Mouse (Mus musculus): ENCODE results near the gene Hhatl. TPM values are rescaled to one million over a fixed set of nuclear protein-coding genes. Genes with fewer than 3 reads are reported as not detected.

Hhatl gene
- 103 and 119 TPM in 2 replicates for polyA plus RNA-seq (2015; fragmentation: Nextera tagmentation; extraction: Ambion mirVana)

DNA sequence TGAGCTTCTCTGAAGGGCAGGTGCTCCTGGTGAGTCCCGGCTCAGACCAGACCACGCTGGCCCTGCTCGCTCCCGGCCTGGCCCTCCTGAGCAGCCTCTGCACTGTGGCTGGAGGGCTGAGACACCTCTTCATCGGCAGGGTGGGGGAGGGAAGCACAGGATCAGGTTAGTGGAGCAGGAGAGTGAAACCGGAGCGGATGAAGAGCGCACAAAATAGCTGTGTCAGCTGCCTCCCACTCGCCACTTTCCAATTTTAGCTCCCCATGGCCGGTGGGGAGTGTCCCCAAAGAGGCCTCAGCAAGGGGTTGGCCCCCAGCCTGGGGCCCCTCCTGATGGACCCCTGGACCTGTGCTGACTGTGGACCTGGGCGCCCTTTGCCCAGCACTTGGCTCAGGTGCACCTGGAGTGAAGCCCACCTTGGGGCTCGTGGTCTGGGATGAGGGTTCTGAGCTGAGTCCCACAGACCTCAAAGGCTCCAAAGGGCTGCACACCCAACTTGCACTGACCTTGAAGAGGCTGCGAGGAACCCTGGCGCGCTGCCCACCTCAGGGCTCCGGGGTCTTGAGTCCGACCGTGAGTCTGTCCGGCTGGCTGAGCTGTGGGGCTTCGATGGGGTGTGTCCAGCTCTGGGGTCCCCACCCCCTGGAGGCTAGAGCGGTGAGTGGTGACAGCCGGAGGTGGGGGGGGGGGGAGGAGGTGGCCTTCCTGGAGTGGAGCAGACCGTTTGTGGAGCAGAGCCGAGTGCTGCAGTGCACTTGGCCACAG, at the start of gene Hhatl:
Gene Hhatl, minus strand, starts transcription at position 751 of the 765 bp plus-strand sequence.

GRCm38 (mm10) chr9:121838829-121839621, 46.7 kb upstream of the Hhatl start, which contains the start of gene Ccdc13:
Gene Ccdc13, minus strand, starts transcription at chr9:121839461.

GRCm38 (mm10) chr9:121777484-121778065, 14.7 kb downstream of the Hhatl start, which contains the start of gene Klhl40:
Gene Klhl40, plus strand, starts transcription at chr9:121777607.

GRCm38 (mm10) chr9:121759091-121760081, 32.9 kb downstream of the Hhatl start, which contains the start of gene Zfp651:
Gene Zfp651, plus strand, starts transcription at chr9:121759330.

Other genes with a start within 250 kb of the Hhatl start
- gene Lyzl4, start 150.4 kb downstream of the Hhatl start, polyA plus RNA-seq (2015; fragmentation: Nextera tagmentation; extraction: Ambion mirVana) = 1.00 and 1.4 TPM in 2 replicates
- gene Vipr1, start 149.8 kb downstream of the Hhatl start, polyA plus RNA-seq (2015; fragmentation: Nextera tagmentation; extraction: Ambion mirVana) = 0.14 and 0.16 TPM in 2 replicates
- gene Sec22c, start 87.0 kb downstream of the Hhatl start, polyA plus RNA-seq (2015; fragmentation: Nextera tagmentation; extraction: Ambion mirVana) = 4.2 and 5.4 TPM in 2 replicates
- 236 and 265 TPM in 2 replicates for gene Ss18l2, start 82.2 kb downstream of the Hhatl start, polyA plus RNA-seq (2015; fragmentation: Nextera tagmentation; extraction: Ambion mirVana)
- gene Nktr, start 73.3 kb downstream of the Hhatl start, polyA plus RNA-seq (2015; fragmentation: Nextera tagmentation; extraction: Ambion mirVana) = 32.3 and 33.4 TPM in 2 replicates
- gene Zfp651, start 33.2 kb downstream of the Hhatl start, polyA plus RNA-seq (2015; fragmentation: Nextera tagmentation; extraction: Ambion mirVana) = 22.4 and 24.3 TPM in 2 replicates
- gene Klhl40, start 14.9 kb downstream of the Hhatl start, polyA plus RNA-seq (2015; fragmentation: Nextera tagmentation; extraction: Ambion mirVana) = 224 and 241 TPM in 2 replicates
- 0.15 and 0.24 TPM in 2 replicates for gene Ccdc13, start 47.0 kb upstream of the Hhatl start, polyA plus RNA-seq (2015; fragmentation: Nextera tagmentation; extraction: Ambion mirVana)
- gene Higd1a, start 65.9 kb upstream of the Hhatl start, polyA plus RNA-seq (2015; fragmentation: Nextera tagmentation; extraction: Ambion mirVana) = 168 and 184 TPM in 2 replicates
- 0.37 and 0.45 TPM in 2 replicates for gene Ackr2, start 105.8 kb upstream of the Hhatl start, polyA plus RNA-seq (2015; fragmentation: Nextera tagmentation; extraction: Ambion mirVana)
- not detected in 2 replicates for gene Cyp8b1, start 123.8 kb upstream of the Hhatl start, polyA plus RNA-seq (2015; fragmentation: Nextera tagmentation; extraction: Ambion mirVana)
- gene Fam198a, start 158.5 kb upstream of the Hhatl start, polyA plus RNA-seq (2015; fragmentation: Nextera tagmentation; extraction: Ambion mirVana) = 3.4 and 4.4 TPM in 2 replicates
- gene Pomgnt2, start 204.6 kb upstream of the Hhatl start, polyA plus RNA-seq (2015; fragmentation: Nextera tagmentation; extraction: Ambion mirVana) = 7.0 and 7.8 TPM in 2 replicates

Data from skeletal muscle tissue, postnatal 0 days (tissue).